Mouse (Mus musculus) left cerebral cortex, postnatal 14 days (tissue): ENCODE measurements around the gene Gabpb1. TPM values are rescaled to one million over a fixed set of nuclear protein-coding genes. Genes with fewer than 3 reads are reported as not detected.

ENCODE experiments used
- DNase-seq, 2 experiments: peaks; one replicate each; pipeline ENCODE4 v3.0.0; 2021 to 2022; ENCODE audit warnings: low spot score in 2 of 2, mixed read lengths in 1 of 2
- intact Hi-C: fragments of 180-260 bp; cut with DNase I; formaldehyde crosslinking; loops from one replicate; pipeline ENCODE4 v1.15.1; 2025
- total RNA-seq, 2 experiments: library from RNA; stranded (reverse); gene quantifications; 2 replicates each; pipeline ENCODE4 v1.2.3; 2021

Gabpb1 gene
- total RNA-seq, 2 experiments from 2014 or later, result 20.1 to 21.4 TPM

- intact Hi-C loops, result loop anchor here (5.0 to 10.0 kb wide), 3 partner anchors 48 to 196 kb away; no protein-coding TSS in a partner anchor
- DNase-seq, result no peak
Observed at GRCm38 (mm10) chr2:126599005-126599404, 77.1 kb downstream of the Gabpb1 start.

GRCm38 (mm10) chr2:126598359-126598758 lies 77.8 kb downstream of the Gabpb1 start:
- no peak for DNase-seq
- intact Hi-C loops, result loop anchor here (5.0 to 10.0 kb wide), 3 partner anchors 49 to 196 kb away; no protein-coding TSS in a partner anchor

DNA sequence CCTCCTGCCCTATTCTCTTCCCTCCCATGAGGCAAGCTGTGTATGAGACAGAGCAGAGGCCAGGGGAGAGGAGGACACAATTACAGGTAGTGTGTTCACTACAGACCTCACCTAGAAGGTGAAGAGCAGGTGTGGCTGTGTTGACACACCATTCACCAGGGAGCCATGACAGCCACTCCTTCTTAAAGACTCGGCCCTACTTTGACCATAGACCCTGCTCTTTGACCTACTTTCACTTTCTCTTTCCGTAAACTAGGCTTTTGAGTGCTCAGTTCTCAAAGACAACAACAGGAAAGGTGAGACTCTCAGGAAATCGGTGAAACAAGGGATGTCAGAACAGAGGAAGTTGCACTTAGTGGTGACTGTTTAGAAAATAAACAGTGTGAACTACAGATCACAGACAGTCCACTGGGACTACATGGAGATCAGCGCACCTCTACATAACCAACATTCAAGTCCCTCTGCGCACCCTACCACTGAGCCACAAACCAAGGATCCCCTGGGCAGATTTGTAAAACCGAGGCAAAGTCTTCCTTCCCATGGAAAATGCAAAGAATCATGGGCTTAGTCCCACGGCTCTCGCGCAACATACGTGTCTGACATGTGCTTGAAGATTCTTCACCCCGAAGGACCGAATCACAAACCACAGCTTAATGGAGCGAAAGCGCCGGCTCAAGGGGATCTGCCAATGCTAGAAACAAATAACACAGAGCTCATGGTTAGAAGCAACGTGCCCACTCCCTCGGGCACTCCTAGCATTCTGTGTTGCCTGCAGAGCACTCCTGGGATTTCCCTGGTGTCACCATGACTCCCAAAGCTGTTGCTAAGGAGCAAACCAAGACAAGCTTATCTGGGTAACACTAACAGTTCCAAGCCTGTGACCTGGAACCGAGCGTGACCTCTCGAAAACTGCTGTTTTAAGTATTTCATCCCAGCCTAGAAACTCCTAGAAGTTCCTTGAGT lies 78.6 kb downstream of the Gabpb1 start:
- intact Hi-C loops, result loop anchor here (5.0 to 10.0 kb wide), 3 partner anchors 50 to 197 kb away; no protein-coding TSS in a partner anchor
- DNase-seq, result peak; percentile 8 to 44

DNA sequence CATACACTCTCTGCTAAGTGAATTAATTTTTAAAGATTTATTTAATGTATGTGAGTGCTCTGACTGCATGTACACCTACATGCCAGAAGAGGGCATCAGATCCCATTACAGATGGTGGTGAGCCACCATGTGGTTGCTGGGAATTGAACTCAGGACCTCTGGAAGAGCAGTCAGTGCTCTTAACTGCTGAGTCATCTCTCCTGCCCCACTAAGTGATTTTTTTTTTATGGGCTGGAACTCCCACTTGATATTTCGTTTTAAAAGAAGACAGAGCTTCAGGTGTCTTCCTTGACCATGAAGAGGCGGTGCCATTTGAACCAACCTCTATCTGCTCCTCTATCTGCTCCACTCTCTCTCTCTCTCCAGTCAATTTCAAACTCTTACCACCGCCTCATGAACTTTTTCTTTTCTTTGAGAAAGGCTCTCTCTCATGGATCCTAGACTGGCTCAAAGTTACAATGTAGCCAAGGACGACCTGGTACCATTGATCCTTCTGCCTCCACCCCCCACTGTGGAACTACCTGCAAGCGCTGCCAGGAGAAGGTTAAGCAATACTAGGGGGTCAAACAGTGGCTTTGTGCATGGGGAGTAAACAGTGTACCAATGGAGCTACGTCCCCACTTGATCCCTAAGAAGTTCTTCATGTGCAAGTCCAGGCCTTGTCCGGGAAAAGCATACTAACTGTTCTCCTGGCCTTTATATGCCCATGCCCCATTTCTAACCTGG lies 79.6 kb downstream of the Gabpb1 start:
- intact Hi-C loops, result loop anchor here (5.0 to 10.0 kb wide), 3 partner anchors 51 to 198 kb away; no protein-coding TSS in a partner anchor
- no peak for DNase-seq

- peak; percentile 34 to 60 for DNase-seq
- intact Hi-C loops, result loop anchor here (10.0 kb wide), 1 partner anchor 201 kb away; no protein-coding TSS in a partner anchor
Observed at GRCm38 (mm10) chr2:126593831-126594610, 82.1 kb downstream of the Gabpb1 start.

DNA sequence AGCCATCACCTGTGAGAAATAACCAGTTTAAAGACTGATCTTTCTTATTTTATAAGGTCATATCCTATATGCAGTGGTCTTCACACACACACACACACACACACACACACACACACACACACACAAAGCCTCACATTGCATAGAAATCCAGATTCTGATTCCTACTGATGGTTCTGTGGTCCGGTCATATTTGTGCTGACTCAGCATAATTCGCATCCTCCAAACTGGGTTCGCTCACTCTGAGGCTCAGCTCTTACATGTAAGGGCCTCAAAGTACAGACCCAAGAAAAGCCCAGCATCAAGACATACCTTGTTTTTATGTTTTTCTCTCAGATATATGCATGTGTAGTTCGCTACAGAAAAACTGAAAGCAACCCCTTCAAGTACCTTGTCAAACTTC lies 84.8 kb downstream of the Gabpb1 start:
- intact Hi-C loops, result loop anchor here (10.0 kb wide), 1 partner anchor 203 kb away; no protein-coding TSS in a partner anchor
- no peak for DNase-seq

DNA sequence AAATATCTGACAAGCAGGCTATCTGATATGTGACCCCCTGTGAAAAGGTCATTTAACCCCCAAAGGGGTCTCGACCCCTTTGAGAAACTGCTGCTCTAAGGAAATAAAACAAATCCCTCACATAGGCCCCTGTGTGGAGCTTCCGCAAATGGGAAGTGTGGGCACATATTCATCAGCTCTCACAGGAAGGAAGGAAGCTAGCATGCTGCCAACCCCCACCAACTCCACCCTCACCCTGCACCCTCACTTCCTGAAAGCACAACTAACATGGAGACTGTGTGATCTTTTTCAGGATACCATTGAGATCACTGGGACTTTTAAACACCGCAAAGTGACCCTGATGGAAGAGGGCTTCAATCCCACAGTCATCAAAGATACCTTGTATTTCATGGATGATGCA lies 88.7 kb downstream of the Gabpb1 start:
- intact Hi-C loops, result no loop called here
- DNase-seq, result no peak

DNA sequence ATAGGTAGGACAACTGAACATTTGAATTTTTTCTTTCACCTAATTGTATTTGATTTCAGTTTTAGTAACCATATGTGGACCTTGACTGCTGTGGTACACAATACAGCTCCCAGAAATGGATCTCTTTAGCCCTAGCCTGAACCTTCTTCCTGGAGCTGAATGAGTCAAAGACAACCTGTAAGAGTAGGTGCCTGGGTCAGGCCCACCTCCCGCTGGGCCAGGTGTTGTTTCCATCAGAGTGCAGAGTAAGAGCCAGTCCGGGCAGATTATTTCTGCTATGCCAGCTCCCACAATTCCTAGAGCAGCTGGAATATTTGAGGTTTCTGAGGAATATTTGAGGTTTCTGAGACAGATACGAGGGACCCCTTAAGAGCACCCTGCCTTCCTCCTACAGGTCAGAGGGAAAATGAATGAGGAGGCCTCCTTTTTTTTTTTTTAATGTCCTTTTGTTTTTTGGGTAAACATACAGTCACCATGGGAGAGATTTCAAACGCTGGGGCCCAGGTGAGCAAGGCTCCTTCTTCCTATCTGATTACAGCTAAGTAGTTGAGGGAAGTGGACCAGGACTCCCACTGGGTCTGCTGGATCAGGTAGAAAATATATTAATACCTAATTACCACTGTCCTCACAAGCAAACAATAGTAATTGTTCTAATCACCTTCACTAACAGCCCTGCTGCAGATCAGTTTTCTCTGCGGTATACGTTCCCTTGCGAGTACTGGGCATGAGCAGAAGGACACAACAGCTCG lies 91.3 kb downstream of the Gabpb1 start:
- intact Hi-C loops, result no loop called here

DNA sequence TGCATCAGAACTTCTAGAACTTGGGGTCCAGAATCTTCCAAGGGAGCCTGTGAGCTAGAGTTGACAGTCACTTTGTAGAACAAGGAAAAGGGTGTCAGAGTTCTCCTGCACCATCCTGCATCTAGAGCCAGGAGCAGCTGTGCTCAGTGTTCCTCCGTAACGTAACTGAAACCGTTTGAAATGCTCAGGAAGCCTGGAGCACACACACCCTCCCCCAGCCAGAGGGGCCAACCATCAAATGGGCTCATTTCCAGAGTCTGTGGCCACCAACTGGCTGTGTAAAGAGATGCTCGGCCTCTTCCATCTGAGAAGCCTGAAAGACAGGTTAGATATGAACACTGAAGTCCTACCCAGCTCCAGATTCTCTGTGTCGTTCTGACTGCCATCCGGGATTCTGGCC lies 92.2 kb downstream of the Gabpb1 start:
- intact Hi-C loops, result no loop called here
- DNase-seq, result no peak

More for the DNA sequence above, 91.3 kb downstream of the Gabpb1 start:
- DNase-seq, result no peak

GRCm38 (mm10) chr2:126579282-126579681 lies 96.9 kb downstream of the Gabpb1 start:
- no peak for DNase-seq
- intact Hi-C loops, result no loop called here

Other genes with a start within 250 kb of the Gabpb1 start
- gene Atp8b4, start 175.7 kb downstream of the Gabpb1 start, total RNA-seq, result under 1 TPM in 1 of 2 experiments, not detected in 1; 0.09 TPM
- 1 to 10 TPM; 3.5 to 4.2 TPM for gene Slc27a2, start 123.9 kb downstream of the Gabpb1 start, total RNA-seq
- under 1 TPM; 0.36 to 0.59 TPM for gene Hdc, start 57.0 kb downstream of the Gabpb1 start, total RNA-seq
- 10 to 100 TPM; 40.4 to 46.6 TPM for gene Usp8, start 31.0 kb upstream of the Gabpb1 start, total RNA-seq
- under 1 TPM in 1 of 2 experiments, not detected in 1; 0.38 TPM for gene Usp50, start 107.1 kb upstream of the Gabpb1 start, total RNA-seq
- gene Trpm7, start 199.9 kb upstream of the Gabpb1 start, total RNA-seq, result 10 to 100 TPM; 33.1 to 37.8 TPM